Mouse (Mus musculus): Measurements from ENCODE around the gene Plbd1.
A peak's percentile ranks its signal among the peaks of the same experiment; 100 is the strongest.

Plbd1 gene

GRCm38 (mm10) chr6:136647455-136647861 lies 14.3 kb downstream of the Plbd1 start:
- DNase-seq = no peak

GRCm38 (mm10) chr6:136646207-136646606 lies 15.5 kb downstream of the Plbd1 start:
- no peak for DNase-seq

GRCm38 (mm10) chr6:136645754-136646153 lies 16.0 kb downstream of the Plbd1 start:
- no peak for DNase-seq

GRCm38 (mm10) chr6:136644171-136644570 lies 17.6 kb downstream of the Plbd1 start:
- no peak for DNase-seq

- no peak for DNase-seq
Observed at GRCm38 (mm10) chr6:136634982-136635381, 26.7 kb downstream of the Plbd1 start.

GRCm38 (mm10) chr6:136633719-136634118 lies 28.0 kb downstream of the Plbd1 start:
- DNase-seq = no peak

- no peak for DNase-seq
Observed at GRCm38 (mm10) chr6:136633154-136633553, 28.6 kb downstream of the Plbd1 start.

- DNase-seq = no peak
Observed at GRCm38 (mm10) chr6:136631945-136632534, 29.7 kb downstream of the Plbd1 start.

GRCm38 (mm10) chr6:136631519-136631918 lies 30.2 kb downstream of the Plbd1 start:
- no peak for DNase-seq

- no peak for DNase-seq
Observed at GRCm38 (mm10) chr6:136629639-136630038, 32.1 kb downstream of the Plbd1 start.

- DNase-seq = no peak
Observed at GRCm38 (mm10) chr6:136625421-136625820, 36.3 kb downstream of the Plbd1 start.

- DNase-seq = peak; percentile 50
Observed at GRCm38 (mm10) chr6:136620361-136621139, 41.2 kb downstream of the Plbd1 start.

GRCm38 (mm10) chr6:136614156-136614555 lies 47.6 kb downstream of the Plbd1 start:
- DNase-seq = peak; percentile 79

GRCm38 (mm10) chr6:136612312-136612711 lies 49.4 kb downstream of the Plbd1 start:
- DNase-seq = no peak

- peak; percentile 46 for DNase-seq
Observed at GRCm38 (mm10) chr6:136611351-136612215, 50.1 kb downstream of the Plbd1 start.

GRCm38 (mm10) chr6:136602601-136603000 lies 59.1 kb downstream of the Plbd1 start:
- DNase-seq = no peak

- DNase-seq = no peak
Observed at GRCm38 (mm10) chr6:136594541-136594940, 67.2 kb downstream of the Plbd1 start.

GRCm38 (mm10) chr6:136590739-136591138 lies 71.0 kb downstream of the Plbd1 start:
- DNase-seq = no peak

- DNase-seq = no peak
Observed at GRCm38 (mm10) chr6:136566002-136566401, 95.7 kb downstream of the Plbd1 start.

All from cerebellum, adult 11 months (tissue).